Mouse (Mus musculus) kidney, adult 11 months (tissue): Measurements from ENCODE around the gene Atf3.

Experiments
- DNase-seq: peaks from one replicate; pipeline ENCODE4 v3.0.0; 2022

The Atf3 gene

DNA sequence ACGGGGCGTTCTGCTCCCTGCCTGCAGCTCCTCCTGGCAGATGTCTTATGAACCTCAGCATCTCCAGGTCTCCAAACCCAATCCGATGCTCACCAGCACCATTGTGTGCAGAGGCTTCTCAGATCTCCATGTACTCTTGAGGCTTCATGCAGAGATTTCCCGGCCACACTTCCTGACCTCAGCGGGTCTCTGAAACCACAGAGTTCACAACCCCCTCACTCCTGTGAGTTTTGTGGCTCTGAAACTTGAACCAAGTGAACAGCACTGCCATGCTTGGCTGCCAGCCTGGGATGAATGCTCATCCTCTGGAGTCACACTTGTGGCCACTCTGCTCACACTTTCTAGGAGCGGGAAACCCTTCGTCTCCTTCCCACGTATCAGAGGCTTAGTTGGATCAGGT lies 76.9 kb downstream of the Atf3 start:
- no peak for DNase-seq

DNA sequence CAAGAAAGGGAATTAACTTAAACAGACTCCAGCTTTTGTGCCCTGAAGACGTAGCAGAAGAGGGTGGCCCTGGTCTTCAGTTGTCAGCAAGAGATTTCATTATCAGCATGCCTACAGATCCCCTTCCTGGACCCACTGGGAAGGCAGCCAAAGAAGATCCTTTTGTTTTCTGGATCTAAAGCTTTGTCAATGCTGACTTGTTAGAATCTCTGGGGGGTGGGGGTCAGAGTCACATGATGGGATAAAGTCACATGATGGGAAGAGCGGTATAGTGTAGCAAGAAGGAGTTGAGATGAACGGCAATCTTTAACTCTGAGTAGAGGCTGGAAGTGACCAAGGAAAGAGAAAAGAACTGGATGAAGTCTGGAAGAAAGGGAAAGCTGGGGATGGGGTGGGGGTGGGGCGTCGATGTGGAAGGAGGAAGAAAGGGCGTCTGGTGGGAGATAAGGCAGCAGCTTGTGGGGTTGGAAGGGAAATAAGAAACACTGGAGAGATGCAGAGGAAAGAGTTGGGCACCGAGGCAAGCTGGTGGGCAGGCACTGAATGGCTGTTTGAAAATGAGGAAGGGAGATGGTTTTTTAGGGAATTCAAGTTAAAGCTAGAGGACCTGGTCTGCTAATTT lies 78.9 kb downstream of the Atf3 start:
- DNase-seq: no peak

DNA sequence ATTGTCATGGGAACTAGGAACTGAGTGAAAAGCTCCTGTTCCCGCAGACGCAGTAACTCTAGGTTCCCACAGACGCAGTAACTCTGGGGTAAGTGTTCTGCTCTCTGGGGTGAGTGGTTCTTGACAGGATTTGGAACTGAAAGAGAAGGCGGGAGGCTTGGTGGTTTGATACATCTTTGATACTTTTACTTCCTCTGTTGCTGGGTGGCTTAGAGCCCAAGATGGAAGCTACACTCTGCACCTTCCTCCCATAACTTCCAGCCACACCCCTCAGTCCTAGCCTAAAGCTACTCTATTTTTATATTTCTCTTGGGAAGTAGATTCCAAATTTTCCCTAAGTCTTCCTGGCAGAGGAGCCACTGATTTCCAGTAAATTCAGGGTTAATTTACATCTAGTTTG lies 79.4 kb downstream of the Atf3 start:
- no peak for DNase-seq

DNA sequence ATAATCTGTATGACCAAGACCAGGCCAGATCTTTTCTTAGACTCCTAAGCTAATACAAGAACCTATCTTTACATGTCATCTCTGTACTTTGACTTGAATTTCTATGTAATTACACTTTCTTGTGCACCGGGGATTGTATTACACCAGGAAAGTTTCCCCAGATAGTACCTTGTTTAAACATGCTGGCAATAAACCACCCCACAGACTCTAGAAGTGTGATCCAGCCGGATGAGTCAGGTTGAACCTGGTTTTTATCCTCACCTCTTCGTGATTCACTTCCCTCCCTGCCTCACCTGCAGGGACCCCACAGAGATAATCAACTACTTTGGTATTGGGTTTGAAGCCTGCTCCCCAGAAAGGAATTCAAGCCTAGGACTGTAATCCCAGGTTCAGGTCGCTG lies 82.4 kb downstream of the Atf3 start:
- DNase-seq: no peak

DNA sequence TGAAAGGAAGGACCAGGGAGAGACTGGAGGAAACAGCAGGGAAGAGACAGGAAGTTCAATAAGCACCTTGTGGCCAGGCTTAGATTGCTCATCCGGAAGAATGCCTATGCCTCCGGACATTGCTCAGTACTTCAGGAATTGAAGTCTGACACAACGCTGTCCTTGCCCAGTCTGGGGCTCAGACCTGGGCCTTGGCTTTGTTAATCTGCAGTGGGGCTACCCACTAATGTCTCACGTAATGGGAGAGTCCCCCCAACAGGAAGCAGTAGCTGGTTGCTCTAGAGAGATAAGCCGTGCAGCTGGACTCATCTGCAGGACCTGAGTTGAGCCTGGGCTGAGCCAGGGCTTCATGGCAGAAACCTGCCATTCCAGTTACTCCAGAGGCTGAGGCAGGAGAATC lies 84.9 kb downstream of the Atf3 start:
- DNase-seq: no peak

DNA sequence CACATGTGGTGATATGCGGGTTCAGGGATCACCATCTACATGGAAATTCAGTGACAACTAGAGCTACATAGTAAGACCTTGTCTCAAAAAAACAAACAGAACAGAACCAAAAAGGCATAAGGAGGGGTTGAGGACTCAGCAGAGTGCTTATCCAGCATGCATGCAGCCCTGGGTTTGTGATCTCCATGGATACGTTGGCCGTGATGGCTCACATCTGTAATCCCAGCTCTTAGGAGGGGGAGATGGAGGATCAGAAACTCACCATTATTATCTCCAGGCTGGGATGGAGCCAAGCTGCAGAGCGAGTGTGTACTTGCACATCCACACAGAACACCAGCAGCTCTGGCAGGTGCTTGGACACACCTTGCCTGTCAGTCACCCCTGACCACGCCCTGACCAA lies 85.6 kb downstream of the Atf3 start:
- DNase-seq: no peak

DNA sequence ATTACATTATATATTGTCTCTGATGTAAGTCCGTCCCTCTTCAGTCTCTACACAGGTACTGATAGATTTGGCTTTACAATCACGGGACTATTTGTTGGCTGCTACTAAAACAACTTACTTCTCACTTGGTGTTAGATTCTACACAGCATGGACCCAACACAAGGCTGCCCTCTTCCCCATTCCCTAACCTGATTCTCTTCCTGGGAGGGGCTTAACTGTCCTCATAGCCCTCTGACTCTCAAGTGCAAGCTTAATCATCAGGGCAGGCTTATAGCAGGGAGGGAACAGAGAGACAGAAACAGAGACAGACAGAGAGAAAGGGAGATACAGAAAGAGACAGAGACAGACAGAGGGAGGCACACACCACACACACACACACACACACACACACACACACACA lies 86.1 kb downstream of the Atf3 start:
- no peak for DNase-seq

DNA sequence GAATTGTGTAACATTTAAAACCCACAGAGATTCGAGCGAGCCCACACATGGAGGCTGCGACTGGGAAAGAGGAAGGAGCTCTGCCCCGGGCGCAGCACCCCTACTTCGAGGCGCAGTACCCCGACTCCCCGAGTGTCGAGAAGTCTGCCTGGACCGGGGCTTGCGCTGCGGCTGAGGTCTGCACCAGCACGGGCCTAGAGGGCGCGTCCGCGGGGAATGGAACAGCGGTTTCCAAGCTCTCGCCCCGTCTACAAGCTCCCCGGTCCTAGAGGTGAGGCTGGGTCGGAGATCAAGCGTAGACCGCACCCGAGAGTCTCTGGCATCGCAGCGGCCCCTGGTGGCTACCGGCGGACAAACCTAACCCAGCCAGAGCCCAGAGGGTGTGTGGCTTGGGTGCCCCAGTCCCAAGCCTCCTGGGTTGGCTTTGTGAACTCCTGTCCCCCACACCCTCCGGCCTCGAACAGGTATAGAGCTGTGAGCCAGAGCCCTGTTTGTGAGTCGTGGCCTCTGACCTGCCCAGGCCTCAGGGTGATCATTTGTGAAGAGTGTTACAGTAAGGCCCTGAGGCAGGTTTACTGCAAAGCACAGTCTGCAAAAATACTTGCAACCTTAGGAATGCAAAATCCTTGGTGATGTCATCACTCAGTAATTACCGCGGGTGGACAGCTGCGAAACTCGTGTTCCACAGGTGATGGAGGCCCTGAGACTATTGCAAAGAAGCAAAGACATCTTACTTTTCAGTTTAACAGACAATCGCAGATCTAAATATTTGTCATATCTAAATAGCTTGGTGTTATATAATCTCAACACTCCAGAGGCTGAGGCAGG lies 91.8 kb downstream of the Atf3 start:
- peak; percentile 24 for DNase-seq

DNA sequence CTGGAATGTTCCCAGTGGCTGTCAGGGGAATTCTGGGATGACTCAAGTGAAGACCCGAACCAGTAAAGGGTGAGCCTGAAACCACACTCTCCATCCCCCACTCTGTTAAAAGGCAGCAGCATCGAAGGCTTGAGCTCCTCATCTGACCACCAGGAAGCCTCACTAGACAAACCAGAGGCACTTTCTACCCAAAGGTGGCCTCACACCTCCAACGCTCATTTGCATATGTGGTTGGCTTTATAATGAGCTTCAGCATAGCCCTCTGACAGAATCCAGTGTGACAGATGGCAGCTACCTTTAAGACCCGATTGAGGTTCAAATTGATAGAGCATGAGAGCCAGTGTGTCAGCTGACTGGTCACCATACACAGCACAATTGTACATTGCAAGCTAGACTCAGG lies 93.6 kb downstream of the Atf3 start:
- DNase-seq: no peak

DNA sequence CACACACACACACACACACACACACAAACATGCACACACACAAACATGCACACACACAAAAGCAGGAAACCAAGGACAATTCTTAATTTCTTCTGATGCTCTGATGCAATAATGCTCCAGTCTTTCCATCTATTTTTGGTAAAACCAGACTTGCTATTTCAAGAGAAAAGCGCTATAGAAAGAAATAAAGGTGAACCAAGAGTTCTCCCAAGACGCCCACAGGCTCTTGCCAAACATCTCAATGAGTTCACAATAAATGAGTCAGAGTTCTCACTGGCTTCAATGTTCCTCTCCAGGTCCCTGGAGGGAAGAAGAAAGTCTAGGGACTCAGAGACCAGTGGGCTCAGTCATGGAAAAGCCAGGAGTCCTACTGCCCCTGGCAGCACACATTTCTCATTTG lies 94.1 kb downstream of the Atf3 start:
- no peak for DNase-seq

DNA sequence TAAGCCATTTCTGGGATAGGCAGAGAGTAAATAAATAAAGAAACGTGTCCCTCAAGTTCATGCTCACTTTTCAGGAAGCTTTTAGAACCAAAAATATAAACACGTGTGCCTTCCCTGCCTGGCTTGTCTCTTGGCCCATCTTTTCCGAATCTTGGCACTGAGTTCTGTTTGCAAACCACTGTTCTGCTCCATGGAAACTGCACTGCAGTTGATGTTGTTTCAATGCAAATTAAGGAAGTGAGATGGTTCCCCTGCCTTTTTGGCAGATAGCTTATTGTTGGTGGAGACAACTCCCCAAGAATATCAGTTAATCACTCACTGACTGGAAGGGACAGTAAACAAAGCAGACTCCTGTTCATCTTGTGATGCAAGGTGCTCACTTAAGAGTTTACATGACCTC lies 95.1 kb downstream of the Atf3 start:
- no peak for DNase-seq
